Mouse (Mus musculus): ENCODE data around the gene Cebpa. TPM values are rescaled to one million over a fixed set of nuclear protein-coding genes. Genes with fewer than 3 reads are reported as not detected.

Gene Cebpa
- polyA plus RNA-seq, 1 experiment, result 105 TPM

DNA sequence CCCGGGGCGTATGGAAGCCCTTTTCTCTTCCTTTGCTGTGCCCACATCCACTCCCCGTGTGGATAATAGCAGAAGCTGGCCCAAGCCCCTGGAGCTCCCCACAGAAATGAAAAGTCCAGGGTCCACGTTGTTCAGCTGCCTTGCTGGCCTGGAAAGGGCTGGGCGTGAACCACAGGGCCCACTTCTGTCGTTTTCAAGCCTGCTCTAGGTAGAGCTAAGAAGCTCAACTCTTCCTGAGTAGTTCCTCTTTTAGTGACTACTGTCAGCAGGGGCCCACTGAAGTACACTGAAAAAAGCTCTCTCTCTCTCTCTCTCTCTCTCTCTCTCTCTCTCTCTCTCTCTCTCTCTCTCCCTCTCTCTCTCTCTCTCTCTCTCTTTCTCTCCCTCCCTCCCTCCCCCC, 5.7 kb downstream of the Cebpa start:
- 21% methylated on average over 6 of the region's 6 CpGs for WGBS
- H3K27ac ChIP-seq (ENCODE audit: insufficient read depth, low read depth, low read length), result no peak overlapping the region
- H3K4me3 ChIP-seq (ENCODE audit: low read depth, low read length), result no peak overlapping the region
- H3K36me3 ChIP-seq (ENCODE audit: control insufficient read depth, insufficient read depth, low read length), result no peaks in the 10 kb centered on the region
- H3K27me3 ChIP-seq (ENCODE audit: control insufficient read depth, insufficient read depth, low read length), result no peaks in the 10 kb centered on the region
- no peak for TF ChIP-seq POLR2A (IDR thresholded peaks at IDR 0.05; ENCODE audit: low read depth, low read length)
- TF ChIP-seq CTCF (IDR thresholded peaks at IDR 0.05; ENCODE audit: extremely low read depth, insufficient read length, insufficient replicate concordance, low read depth, low read length), result no peak
- H3K4me1 ChIP-seq (ENCODE audit: control insufficient read depth, insufficient read depth, insufficient read length, low read length), result peaks cover 26% of the 10 kb centered on the region

DNA sequence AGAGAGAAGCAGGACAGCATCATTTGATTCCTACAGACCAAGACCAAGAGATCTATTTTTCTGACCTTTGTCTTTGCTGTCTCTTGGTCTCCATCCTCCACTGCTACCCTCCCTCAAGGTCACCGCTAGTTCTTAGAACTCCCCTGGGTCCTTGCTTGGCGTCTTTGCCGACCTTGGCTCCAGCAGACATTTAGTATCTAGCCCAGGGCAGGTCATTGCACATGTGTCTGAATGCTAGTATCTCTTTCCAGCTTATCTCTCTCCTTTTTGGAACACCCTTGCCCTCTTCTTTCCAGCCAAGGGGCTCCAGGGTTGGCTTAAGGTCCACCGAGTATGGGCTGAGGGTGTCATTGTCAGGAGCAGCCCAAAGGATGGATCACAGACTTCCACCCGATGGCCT, 6.9 kb downstream of the Cebpa start:
- Histone ChIP-seq H3K36me3 (ENCODE audit: control insufficient read depth, insufficient read depth, low read length) (no peaks in the 10 kb centered on the region), H3K27ac (ENCODE audit: insufficient read depth, low read depth, low read length) (no peak overlapping the region), H3K4me1 (ENCODE audit: control insufficient read depth, insufficient read depth, insufficient read length, low read length) (peaks cover 26% of the 10 kb centered on the region), H3K27me3 (ENCODE audit: control insufficient read depth, insufficient read depth, low read length) (no peaks in the 10 kb centered on the region), H3K4me3 (ENCODE audit: low read depth, low read length) (no peak overlapping the region)
- no peak for TF ChIP-seq POLR2A (IDR thresholded peaks at IDR 0.05; ENCODE audit: low read depth, low read length)
- TF ChIP-seq CTCF (IDR thresholded peaks at IDR 0.05; ENCODE audit: extremely low read depth, insufficient read length, insufficient replicate concordance, low read depth, low read length), result no peak
- WGBS, result 93% methylated on average over 5 of the region's 5 CpGs

DNA sequence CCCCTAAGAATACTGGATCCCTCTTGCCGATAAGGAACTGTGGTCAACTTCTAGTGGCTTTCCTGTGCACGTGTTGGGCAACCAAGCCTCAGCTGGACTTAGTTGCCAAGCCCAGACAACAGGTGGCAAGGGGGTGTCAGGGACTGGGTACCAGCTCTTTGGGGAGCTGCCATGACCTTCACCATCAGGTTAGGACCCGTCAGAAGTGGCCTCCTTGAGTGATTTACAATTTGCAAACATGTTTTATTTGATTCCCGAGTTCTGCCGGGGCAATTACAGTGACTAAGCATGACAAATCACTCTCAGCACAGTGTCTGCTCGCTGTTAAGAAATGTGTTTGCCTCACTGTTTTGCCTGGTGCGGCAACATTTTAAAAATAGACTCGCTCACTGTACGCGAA, 7.9 kb downstream of the Cebpa start:
- WGBS, result 19% methylated on average over 10 of the region's 10 CpGs
- no peak overlapping the region for H3K27ac ChIP-seq (ENCODE audit: insufficient read depth, low read depth, low read length)
- no peaks in the 10 kb centered on the region for H3K27me3 ChIP-seq (ENCODE audit: control insufficient read depth, insufficient read depth, low read length)
- peaks cover 26% of the 10 kb centered on the region for H3K4me1 ChIP-seq (ENCODE audit: control insufficient read depth, insufficient read depth, insufficient read length, low read length)
- H3K36me3 ChIP-seq (ENCODE audit: control insufficient read depth, insufficient read depth, low read length), result no peaks in the 10 kb centered on the region
- no peak for TF ChIP-seq POLR2A (IDR thresholded peaks at IDR 0.05; ENCODE audit: low read depth, low read length)
- no peak for TF ChIP-seq CTCF (IDR thresholded peaks at IDR 0.05; ENCODE audit: extremely low read depth, insufficient read length, insufficient replicate concordance, low read depth, low read length)
- H3K4me3 ChIP-seq (ENCODE audit: low read depth, low read length), result no peak overlapping the region

DNA sequence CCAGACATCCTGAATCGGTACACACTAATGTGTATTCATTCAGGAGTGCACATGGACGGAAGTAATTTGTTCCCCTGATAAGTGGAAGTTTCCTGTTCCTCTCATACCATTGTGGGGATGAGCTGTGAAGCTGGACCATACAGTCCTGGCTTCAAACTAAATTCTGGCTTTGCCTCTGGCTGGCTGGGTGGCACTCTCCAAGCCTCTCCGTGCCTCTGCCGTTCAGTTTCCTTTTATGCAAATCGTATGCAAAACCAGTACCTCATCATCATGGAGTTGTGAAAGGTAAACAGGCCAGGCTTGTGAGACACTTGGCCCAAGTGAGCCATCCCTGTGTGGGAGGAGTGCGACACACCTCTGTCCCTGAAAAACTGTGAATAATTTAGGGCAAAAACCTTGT, 8.6 kb downstream of the Cebpa start:
- no peaks in the 10 kb centered on the region for H3K36me3 ChIP-seq (ENCODE audit: control insufficient read depth, insufficient read depth, low read length)
- TF ChIP-seq CTCF (IDR thresholded peaks at IDR 0.05; ENCODE audit: extremely low read depth, insufficient read length, insufficient replicate concordance, low read depth, low read length), result no peak
- no peak for TF ChIP-seq POLR2A (IDR thresholded peaks at IDR 0.05; ENCODE audit: low read depth, low read length)
- no peak overlapping the region for H3K4me3 ChIP-seq (ENCODE audit: low read depth, low read length)
- H3K27ac ChIP-seq (ENCODE audit: insufficient read depth, low read depth, low read length), result no peak overlapping the region
- WGBS, result 15% methylated on average over 6 of the region's 6 CpGs
- no peaks in the 10 kb centered on the region for H3K27me3 ChIP-seq (ENCODE audit: control insufficient read depth, insufficient read depth, low read length)
- peaks cover 21% of the 10 kb centered on the region for H3K4me1 ChIP-seq (ENCODE audit: control insufficient read depth, insufficient read depth, insufficient read length, low read length)

DNA sequence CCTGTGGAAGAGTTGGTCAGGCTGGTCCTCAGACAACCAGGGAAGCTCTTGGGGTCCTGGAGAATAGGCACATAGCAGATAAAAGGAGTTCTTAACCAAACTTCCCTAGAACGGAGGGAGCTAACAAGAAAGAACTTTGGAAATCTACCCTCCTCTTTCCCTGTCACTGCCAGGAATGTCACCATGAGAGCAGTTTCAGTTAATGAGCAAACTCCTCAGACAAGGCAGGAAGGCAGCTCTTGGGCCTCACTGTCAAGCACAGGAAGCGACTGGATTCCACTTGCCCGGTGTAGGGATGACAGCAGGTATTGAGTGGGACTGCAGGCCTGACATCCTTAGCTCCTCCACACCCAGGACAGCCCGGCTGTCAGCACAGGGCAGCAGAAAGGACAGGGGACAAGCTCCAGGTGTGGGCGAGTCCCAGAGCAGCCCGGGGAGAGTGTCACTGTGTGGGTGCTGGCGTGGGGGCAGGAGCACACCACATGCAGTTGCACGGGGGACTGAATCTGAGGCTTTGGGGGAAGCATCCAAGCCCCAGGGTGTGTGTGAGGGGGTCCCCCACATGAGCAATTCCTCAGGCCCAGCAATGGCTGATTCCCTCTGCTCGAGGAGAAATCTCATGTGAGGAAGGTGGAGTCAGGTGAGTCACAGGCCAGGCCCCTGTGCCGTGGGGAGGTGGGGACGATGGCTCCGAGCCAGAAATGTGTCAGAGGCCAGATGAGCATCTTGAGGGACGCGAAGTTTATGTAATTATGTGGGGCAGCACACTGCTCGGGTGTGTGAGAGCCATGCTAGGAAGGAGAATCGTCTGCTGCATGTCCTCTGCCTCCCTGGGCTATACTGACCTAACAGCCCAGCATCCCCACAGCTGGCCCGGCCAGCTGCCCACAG, 9.8 kb downstream of the Cebpa start:
- no peak overlapping the region for H3K4me3 ChIP-seq (ENCODE audit: low read depth, low read length)
- H3K27me3 ChIP-seq (ENCODE audit: control insufficient read depth, insufficient read depth, low read length), result no peaks in the 10 kb centered on the region
- no peak overlapping the region for H3K27ac ChIP-seq (ENCODE audit: insufficient read depth, low read depth, low read length)
- TF ChIP-seq POLR2A (IDR thresholded peaks at IDR 0.05; ENCODE audit: low read depth, low read length) (no peak), CTCF (IDR thresholded peaks at IDR 0.05; ENCODE audit: extremely low read depth, insufficient read length, insufficient replicate concordance, low read depth, low read length) (no peak)
- peaks cover 17% of the 10 kb centered on the region for H3K4me1 ChIP-seq (ENCODE audit: control insufficient read depth, insufficient read depth, insufficient read length, low read length)
- no peaks in the 10 kb centered on the region for H3K36me3 ChIP-seq (ENCODE audit: control insufficient read depth, insufficient read depth, low read length)
- 35% methylated on average over 17 of the region's 17 CpGs for WGBS

DNA sequence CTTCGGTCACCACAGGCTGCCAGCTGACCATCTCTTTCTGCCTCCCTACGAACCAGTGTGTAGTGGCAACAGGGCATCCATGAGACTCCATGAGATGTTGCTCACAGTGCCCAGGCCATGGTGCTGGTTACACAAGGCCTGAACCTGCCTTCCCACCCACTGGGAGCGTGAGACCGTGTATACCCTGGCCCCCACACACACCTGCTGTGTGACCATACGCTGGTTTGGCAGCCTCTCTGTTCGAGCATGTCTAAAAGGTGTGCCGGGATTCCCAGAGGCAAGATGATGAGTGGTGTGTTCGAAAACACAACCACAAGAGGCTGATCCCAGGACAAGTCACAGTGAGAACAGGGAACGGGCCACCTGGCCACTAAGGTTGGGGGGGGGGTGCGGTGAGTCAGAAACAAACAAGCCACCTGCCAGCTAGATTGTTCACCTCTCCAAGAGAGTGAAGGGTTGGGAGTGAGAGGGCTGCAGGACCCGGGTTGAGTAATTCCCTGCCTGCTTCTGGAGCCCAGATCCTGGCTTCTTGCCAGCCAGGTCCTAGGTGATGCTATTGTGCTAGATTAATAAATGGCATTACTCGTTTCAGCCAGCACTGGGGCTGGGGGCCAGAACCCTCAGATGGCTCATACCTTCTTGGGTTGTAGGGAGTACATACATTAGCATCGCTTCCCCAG, 11.1 kb downstream of the Cebpa start:
- TF ChIP-seq POLR2A (IDR thresholded peaks at IDR 0.05; ENCODE audit: low read depth, low read length), result no peak
- no peak for TF ChIP-seq CTCF (IDR thresholded peaks at IDR 0.05; ENCODE audit: extremely low read depth, insufficient read length, insufficient replicate concordance, low read depth, low read length)
- 67% methylated on average over 13 of the region's 13 CpGs for WGBS
- peaks cover 17% of the 10 kb centered on the region for H3K4me1 ChIP-seq (ENCODE audit: control insufficient read depth, insufficient read depth, insufficient read length, low read length)
- H3K36me3 ChIP-seq (ENCODE audit: control insufficient read depth, insufficient read depth, low read length), result no peaks in the 10 kb centered on the region
- no peak overlapping the region for H3K4me3 ChIP-seq (ENCODE audit: low read depth, low read length)
- H3K27ac ChIP-seq (ENCODE audit: insufficient read depth, low read depth, low read length), result no peak overlapping the region
- no peaks in the 10 kb centered on the region for H3K27me3 ChIP-seq (ENCODE audit: control insufficient read depth, insufficient read depth, low read length)

DNA sequence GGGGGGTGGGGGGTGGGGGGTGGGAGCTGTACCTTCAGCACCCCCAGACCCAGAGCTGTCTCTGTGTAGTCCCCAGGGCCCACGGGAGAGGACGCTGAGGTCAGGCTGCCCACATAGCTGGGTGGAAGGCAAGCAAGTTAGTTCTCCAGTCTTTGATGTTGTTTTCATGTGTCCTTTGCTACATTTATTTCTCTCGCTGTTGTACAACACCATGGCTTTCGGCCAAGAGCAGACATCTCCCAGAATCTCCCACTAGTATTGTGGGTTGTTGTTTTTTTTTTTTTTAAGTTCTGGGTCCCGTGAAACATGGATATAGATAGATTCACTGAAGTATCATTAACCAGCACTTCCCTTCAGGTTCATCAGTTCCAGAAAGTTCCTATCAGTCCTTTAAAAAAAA, 11.8 kb downstream of the Cebpa start:
- Histone ChIP-seq H3K4me3 (ENCODE audit: low read depth, low read length) (no peak overlapping the region), H3K27ac (ENCODE audit: insufficient read depth, low read depth, low read length) (no peak overlapping the region), H3K27me3 (ENCODE audit: control insufficient read depth, insufficient read depth, low read length) (no peaks in the 10 kb centered on the region), H3K36me3 (ENCODE audit: control insufficient read depth, insufficient read depth, low read length) (no peaks in the 10 kb centered on the region), H3K4me1 (ENCODE audit: control insufficient read depth, insufficient read depth, insufficient read length, low read length) (peaks cover 17% of the 10 kb centered on the region)
- 77% methylated on average over 5 of the region's 5 CpGs for WGBS
- TF ChIP-seq CTCF (IDR thresholded peaks at IDR 0.05; ENCODE audit: extremely low read depth, insufficient read length, insufficient replicate concordance, low read depth, low read length) (no peak), POLR2A (IDR thresholded peaks at IDR 0.05; ENCODE audit: low read depth, low read length) (no peak)

Data from small intestine, adult 2 months (tissue).